Mouse (Mus musculus): ENCODE measurements around the gene Ralgps1.

DNA sequence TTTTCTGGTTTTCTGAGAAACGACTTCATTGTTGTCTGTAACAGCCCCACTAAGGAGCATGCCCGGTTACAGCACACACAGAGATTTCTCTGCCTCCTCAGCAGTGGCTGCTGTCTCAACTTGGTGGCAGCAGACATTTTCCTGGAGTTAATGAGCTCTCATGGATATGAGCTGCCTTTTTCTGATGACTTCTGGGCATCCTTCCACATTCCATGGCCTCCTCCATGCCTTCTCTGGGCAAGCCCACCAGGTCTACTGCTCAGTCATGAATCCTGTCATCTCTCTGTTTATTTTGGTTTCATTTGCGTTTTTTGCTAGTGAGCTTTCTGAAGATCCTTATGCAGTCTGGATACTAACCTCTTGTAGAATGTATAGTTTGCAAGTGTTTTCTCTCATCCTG lies 45.9 kb downstream of the Ralgps1 start:
- no peak for TF ChIP-seq CTCF (IDR thresholded peaks at IDR 0.05; ENCODE audit: extremely low read depth, insufficient read depth, low read length)
- TF ChIP-seq POLR2A (IDR thresholded peaks at IDR 0.05; ENCODE audit: extremely low read depth, insufficient read depth, low read length): no peak
